Mouse (Mus musculus): ENCODE data around the gene Nmt1. TPM values are rescaled to one million over a fixed set of nuclear protein-coding genes. Genes with fewer than 3 reads are reported as not detected.
A peak's percentile ranks its signal among the peaks of the same experiment; 100 is the strongest.

Gene Nmt1
- total RNA-seq, 1 experiment from 2014 or later = 29.8 TPM

DNA sequence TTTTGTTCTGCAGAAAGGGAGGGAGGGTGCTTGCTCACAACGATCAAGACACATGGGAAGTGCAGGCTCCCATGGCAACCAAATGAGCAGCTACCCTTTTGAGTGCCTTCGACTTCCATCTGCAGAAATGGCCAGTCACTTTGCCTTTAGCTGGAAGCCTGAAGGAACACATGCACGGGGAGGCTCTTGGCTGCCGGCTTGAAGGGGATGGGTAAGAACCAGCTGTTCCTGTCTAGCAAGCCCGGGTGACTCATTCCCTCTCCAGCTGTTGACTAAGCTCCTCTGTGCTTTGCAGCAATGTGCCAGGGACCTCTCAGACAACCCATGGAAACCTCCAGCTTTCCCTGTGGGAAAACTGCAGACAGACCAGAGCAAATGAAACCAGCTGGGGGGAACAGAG is 24.8 kb upstream of the Nmt1 start:
- ATAC-seq (ENCODE audit: extremely low read depth, insufficient number of reproducible peaks, low FRiP score, poor library complexity, severe bottlenecking) = no peak

- ATAC-seq (ENCODE audit: extremely low read depth, insufficient number of reproducible peaks, low FRiP score, poor library complexity, severe bottlenecking) = no peak
Measured at GRCm38 (mm10) chr11:103004852-103005251, 23.1 kb upstream of the Nmt1 start.

DNA sequence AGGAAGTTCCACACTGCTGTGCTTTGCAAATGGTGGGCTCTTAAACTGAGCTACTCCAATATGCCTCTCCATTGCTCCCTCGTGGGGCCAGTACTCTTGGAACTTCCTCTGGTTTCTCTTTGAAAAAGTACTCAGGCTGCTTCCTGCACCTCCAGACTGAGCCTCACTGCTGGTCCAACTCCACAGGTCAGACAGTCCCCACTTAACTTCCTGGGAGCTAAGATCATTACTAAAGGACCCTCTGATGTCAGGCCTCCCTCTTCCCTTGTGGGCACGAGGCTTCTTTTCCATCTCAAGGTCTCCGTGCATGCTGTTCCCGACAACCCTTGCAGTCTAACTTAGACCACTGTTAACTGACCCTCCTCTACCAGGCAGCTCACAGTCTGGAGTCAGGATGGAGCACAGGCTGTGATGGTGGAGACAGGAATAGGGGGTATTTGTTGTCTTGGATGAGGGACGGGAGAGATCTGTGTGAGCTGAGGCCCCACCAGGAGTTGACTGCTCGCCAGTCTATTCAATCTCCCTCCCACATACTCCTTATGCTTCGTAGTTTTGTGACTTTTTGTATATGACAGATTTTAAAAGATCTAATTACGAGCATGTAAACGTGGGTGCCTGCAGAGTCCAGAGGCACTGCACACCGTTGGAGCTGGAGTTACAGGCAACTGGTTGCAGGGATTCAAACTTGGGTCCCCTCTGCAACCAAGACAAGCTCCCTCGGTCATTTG is 22.6 kb upstream of the Nmt1 start:
- no peak for ATAC-seq (ENCODE audit: extremely low read depth, insufficient number of reproducible peaks, low FRiP score, poor library complexity, severe bottlenecking)

DNA sequence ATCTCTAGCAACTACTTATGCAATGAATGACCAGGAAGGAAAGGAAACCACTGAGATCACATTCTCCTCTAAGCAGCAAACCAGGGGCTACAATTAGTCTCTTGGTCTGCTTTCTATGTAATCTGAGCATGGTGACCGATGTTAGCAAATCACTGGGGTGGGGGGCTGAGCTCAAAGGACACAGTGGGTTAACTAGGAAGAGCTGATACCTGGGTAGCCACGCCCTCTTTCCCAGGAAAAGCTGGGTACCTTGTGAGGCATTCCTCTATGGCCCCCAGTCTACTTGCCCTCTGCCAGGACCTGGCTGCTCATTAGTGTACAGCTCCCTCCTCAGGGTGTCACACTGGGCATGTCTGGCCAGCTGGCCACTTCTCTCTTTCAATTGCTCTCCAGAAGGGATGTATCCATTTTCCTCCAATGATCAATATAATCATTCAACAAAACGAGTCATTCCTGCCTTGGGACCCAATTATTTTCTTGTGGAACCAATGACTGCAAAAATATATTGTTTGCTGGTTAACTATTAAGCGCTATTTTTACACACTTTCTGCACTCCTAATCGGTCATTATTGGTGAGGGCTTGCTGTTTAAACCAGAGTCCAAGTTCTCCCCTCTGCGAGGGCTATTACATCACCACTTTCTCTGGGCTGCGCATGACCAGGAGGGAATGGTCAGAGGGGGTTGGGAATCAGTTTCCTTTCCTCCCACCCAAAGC is 21.5 kb upstream of the Nmt1 start:
- ATAC-seq (ENCODE audit: extremely low read depth, insufficient number of reproducible peaks, low FRiP score, poor library complexity, severe bottlenecking) = no peak

DNA sequence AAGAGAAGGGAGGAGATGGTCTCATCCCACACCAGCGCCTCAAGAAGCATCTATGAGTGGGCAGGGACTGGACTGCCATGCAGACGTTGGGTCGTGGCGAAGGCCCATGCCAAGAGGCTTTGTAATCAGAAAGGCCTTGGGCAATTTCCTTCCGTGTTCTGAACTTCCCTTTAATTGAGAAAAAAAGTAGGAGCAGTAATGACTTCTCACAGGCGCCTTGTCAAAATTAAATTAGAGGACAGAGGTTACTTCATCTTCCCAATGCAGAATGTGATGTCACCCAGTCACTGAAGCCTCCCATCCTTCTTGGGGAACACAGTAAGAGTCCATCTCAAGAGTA is 21.0 kb upstream of the Nmt1 start:
- ATAC-seq (ENCODE audit: extremely low read depth, insufficient number of reproducible peaks, low FRiP score, poor library complexity, severe bottlenecking) = peak; percentile 55

DNA sequence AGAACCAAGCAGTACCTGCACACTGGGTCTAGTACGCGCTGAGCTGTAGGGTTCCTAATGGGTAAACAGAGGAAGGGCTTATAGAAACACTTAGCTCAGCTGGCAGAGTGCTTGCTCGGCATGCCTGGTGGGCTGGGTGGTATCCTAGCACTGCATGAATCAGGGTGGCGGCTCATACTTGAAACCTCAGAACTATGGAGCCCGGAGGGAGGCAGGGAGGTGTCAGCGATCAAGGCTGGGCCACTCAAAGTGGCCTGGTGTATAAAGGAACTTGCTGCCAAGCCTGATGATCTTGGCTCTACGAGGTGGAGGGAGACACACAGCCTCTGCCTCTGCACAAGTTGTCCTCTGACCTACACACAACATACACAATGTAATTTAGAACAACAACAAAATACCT is 19.4 kb upstream of the Nmt1 start:
- no peak for ATAC-seq (ENCODE audit: extremely low read depth, insufficient number of reproducible peaks, low FRiP score, poor library complexity, severe bottlenecking)

DNA sequence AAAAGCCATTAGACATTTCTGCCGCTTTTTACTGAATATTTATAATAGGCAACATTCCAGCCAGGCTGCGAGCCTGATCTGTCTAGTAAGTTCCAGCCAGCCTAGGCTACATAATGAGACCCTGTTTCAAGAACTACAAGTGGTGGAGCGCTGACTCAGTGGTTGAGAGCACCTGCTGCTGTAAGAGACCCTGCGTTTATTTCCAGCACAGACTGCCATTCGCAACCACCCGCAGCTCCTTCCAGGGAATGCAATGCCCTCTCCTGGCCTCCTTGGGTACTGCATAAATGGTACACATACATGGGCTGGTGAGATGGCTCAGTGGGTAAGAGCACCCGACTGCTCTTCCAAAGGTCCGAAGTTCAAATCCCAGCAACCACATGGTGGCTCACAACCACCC is 18.8 kb upstream of the Nmt1 start:
- ATAC-seq (ENCODE audit: extremely low read depth, insufficient number of reproducible peaks, low FRiP score, poor library complexity, severe bottlenecking) = no peak

DNA sequence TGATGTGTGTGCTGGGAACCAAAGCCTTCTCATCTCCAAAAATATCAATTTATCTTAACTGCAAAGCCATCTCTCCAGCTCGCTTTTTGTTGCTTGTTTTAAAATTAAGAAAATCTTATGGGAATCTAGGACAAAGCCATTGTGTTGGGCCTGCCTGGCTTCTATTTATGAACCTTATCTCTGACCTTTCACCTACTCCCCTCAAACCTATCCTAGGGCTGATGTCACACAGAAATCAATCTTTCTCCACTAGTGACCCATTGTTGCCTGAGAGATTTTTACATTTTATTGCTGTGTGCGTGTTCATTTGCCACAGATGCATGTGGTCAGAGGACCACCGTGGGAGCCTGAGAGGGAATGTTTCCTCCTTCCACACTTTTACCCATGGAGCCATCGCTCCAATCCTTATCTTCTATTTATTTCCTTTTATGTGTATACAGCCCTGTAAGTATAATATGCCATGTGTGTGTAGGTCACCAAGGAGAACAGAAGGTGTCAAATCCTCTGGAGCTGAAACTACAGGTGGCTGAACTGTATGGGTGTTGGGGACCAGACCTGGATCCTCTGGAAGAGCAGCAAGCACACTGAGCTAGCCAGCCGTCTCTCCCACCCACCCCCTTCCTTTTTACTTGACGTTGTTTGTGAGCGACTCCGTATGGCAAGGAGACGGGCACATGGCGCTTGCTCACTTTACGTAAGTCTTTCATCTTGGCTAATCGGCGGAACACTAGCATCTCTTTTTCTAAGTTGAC is 17.4 kb upstream of the Nmt1 start:
- no peak for ATAC-seq (ENCODE audit: extremely low read depth, insufficient number of reproducible peaks, low FRiP score, poor library complexity, severe bottlenecking)

DNA sequence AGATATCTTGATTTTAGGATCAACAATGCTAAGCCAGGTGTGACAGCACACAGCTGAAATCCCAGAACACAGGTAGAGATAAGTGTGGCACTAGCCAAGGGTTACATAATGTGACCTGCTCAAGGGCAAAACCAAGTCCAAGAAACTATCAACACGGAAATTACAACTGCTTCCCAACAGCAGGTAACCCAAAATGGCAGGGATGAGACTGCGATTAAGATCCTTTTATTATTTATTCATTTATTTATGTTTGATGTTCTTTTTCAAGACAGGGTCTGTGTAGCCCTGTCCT is 16.8 kb upstream of the Nmt1 start:
- ATAC-seq (ENCODE audit: extremely low read depth, insufficient number of reproducible peaks, low FRiP score, poor library complexity, severe bottlenecking) = no peak

DNA sequence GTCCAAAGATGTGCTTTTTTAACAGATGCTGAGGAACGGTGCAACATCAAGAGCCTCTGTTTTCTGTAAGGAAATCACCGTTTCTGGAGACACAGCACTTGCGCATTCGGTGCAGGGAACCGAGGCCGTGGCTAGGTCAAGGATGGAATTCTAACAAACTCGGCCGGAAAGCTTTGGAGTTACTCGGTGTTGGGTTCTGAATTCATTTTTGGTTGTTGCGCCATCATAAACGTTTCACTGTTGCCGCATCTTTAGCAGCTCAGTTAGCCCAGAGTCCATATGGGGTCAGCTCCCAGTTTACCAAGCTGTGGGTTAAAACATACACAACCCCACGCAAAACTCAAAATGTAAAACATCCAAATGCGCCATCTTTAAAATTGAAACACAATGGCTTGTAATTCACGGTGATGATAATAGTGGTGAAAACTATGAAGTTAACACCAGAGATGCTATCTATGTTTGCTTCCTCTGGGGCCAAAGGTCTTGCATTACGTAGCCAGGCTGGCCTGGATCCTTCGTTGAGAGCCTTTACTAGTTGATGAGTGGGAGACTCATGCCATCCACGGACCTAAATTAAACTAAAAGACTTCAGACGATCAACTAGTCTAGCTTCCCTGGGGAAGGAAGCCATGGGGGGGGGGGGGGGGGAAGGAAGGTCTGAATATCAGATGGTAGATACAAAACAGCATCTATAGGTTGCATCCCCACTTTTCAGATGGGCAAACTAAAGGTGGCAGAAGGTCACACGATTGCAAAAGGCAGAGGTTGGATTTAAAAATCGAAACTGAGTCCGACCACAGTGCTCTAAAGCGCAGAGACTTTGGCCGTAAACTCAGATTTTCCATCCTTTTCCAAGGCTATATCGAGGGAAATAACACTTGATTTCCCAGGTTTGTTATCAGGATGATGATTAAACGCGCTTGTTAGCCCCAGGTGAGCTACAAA is 11.8 kb upstream of the Nmt1 start:
- ATAC-seq (ENCODE audit: extremely low read depth, insufficient number of reproducible peaks, low FRiP score, poor library complexity, severe bottlenecking) = no peak

- ATAC-seq (ENCODE audit: extremely low read depth, insufficient number of reproducible peaks, low FRiP score, poor library complexity, severe bottlenecking) = peak; percentile 97
Measured at GRCm38 (mm10) chr11:103016930-103017329, 11.1 kb upstream of the Nmt1 start.

DNA sequence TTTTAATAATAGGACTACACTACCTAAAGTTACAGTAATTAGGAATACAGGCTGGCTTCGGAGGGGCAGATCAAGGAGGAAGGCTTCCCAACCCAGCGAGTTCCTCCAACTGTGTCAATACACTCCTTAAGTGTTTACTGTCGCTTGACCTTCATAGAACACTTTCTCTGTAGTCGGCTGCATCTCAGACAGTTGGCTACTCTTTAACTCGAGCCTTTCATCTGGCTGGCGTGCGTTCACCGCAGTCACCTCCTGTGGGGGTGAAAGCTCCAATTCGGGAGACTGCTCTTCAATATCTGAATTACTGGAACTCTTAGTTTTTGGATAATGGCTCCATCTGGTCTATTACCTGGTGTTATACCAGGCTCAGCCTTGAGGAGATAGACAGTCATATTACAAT is 10.3 kb upstream of the Nmt1 start:
- ATAC-seq (ENCODE audit: extremely low read depth, insufficient number of reproducible peaks, low FRiP score, poor library complexity, severe bottlenecking) = no peak

DNA sequence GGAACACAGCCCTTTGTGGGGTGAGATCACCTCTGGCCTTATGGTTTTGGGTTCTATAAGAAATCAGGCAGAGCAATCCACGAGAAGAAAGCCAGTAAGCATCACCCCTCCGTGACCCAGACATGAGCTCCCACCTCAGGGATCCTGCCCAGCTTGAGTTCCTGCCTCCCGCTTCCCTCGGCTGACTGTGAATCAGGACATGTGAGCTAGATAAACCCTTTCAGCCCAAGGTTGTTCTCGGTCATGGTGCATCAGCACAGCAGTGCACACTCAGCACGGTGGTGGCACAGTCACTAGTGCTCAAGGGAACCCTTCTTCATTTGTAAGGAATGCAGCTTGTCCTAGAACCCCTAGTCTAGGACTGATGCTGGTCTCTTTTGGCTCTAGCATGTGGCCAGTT is 9.1 kb upstream of the Nmt1 start:
- ATAC-seq (ENCODE audit: extremely low read depth, insufficient number of reproducible peaks, low FRiP score, poor library complexity, severe bottlenecking) = no peak

DNA sequence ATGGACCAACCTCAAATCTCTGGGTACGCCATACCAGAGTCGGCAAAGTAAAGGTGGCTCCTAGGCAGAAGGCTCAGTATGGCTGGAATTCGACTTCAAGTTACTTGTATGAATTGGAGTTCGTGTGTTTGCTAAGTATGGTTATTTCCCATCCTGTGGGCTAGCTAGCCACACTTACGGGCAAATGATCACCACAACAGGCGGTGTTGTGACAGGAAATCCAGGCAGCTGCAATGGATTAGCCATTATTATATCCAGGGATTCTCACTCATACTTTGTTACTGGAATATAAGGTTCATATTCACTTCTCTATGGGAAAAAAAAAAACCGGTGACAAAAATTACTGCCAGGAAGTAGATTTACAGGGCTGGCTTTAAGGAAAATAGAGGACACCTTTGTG is 8.7 kb upstream of the Nmt1 start:
- no peak for ATAC-seq (ENCODE audit: extremely low read depth, insufficient number of reproducible peaks, low FRiP score, poor library complexity, severe bottlenecking)

- no peak for ATAC-seq (ENCODE audit: extremely low read depth, insufficient number of reproducible peaks, low FRiP score, poor library complexity, severe bottlenecking)
Measured at GRCm38 (mm10) chr11:103020713-103021335, 7.2 kb upstream of the Nmt1 start.

- ATAC-seq (ENCODE audit: extremely low read depth, insufficient number of reproducible peaks, low FRiP score, poor library complexity, severe bottlenecking) = no peak
Measured at GRCm38 (mm10) chr11:103023974-103024373, 4.0 kb upstream of the Nmt1 start.

- ATAC-seq (ENCODE audit: extremely low read depth, insufficient number of reproducible peaks, low FRiP score, poor library complexity, severe bottlenecking) = no peak
Measured at GRCm38 (mm10) chr11:103026901-103027300, 1.1 kb upstream of the Nmt1 start.

- ATAC-seq (ENCODE audit: extremely low read depth, insufficient number of reproducible peaks, low FRiP score, poor library complexity, severe bottlenecking) = no peak
Measured at GRCm38 (mm10) chr11:103027570-103028175, 317 bp upstream of the Nmt1 start.
